Mouse (Mus musculus): ENCODE results near the gene Nyap2.

DNA sequence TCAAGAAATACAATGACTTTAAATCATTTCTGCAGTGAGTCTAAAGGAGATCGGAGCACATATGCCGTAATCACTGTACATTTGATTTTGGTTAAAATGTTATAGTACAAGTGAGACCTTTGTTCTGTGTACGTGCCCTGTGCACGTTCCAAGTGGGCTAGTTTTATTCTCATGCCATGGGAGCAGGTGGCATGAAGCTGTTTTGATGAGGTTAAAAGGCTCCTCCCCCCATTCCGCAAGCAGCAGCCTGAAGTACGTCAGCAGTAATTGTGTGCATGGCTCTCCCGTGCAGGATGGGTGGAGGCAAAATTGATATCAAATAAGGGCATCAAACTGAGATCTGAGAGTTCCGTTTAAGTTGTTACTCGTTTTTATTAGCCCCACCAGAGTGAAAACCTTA is 491 bp upstream of the Nyap2 start:
- TF ChIP-seq CTCF (IDR thresholded peaks at IDR 0.05; ENCODE audit: low read depth, low read length): no peak
- no peak for TF ChIP-seq POLR2A (IDR thresholded peaks at IDR 0.05; ENCODE audit: extremely low read depth, insufficient read depth, low read length)

Data from liver, adult 2 months (tissue).